In the genomic region with DNA sequence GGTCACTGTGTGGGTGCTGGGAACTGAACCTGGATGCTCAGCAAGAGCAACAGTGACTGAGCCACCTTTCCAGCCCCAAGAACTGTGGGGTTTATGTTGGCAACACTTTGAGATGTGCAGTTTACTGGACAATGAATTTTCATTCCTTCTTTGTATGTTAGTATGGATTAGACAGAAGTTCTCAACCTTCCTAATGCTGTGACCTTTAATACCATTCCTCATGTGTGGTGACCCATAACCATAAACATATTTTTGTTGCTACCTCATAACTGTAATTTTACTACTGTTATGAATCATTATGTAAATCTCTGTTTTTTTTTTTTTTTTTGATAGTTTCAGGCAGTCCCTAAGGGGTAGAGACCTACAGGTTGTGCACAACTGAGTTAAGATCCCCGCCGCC, we compare ENCODE assay signal across 11 mouse cellular contexts. TPM values are rescaled to one million over a fixed set of nuclear protein-coding genes. Genes with fewer than 3 reads are reported as not detected.
DNase-seq lines count a peak whose midpoint lies in the region; ATAC-seq lines count a peak whose summit lies in the region.
"Had no signal": no experiment of that assay in that cellular context is flagged by ENCODE, and none has a peak within 500 bp of the region (broad histone marks: within the 10 kb centered on the region; RNA-seq: fewer than 3 reads in every experiment).

No protein-coding gene starts in this region.

- no peak for ATAC-seq in heart, embryonic 11.5 days (replicated peaks; ENCODE audit: insufficient number of reproducible peaks, low FRiP score, low TSS enrichment)
- ATAC-seq in lung, embryonic 15.5 days (ENCODE audit: borderline replicate concordance, extremely low read depth, low FRiP score, low TSS enrichment), result no peak
- ATAC-seq in limb, embryonic 11.5 days (ENCODE audit: insufficient number of reproducible peaks, low FRiP score, low TSS enrichment, low read depth), result no peak
- ATAC-seq in stomach, embryonic 15.5 days (ENCODE audit: insufficient read depth, low FRiP score, low read depth), result no peak
- ATAC-seq in monocyte, adult 5-6 weeks (replicated peaks; ENCODE audit: insufficient number of reproducible peaks, low FRiP score, low TSS enrichment, poor library complexity, severe bottlenecking), result no peak

- H3K9me3 ChIP-seq in heart, embryonic 11.5 days (replicated peaks; ENCODE audit: control insufficient read depth, low read length), result no peaks in the 10 kb centered on the region
- H3K9me3 ChIP-seq in lung, embryonic 15.5 days, result no peaks in the 10 kb centered on the region
- no peaks in the 10 kb centered on the region for H3K9me3 ChIP-seq in limb, embryonic 11.5 days (ENCODE audit: control insufficient read depth, low read length)
- no peaks in the 10 kb centered on the region for H3K9me3 ChIP-seq in stomach, embryonic 15.5 days

- peak overlapping the region; percentile 32 for H3K4me3 ChIP-seq in heart, embryonic 11.5 days (ENCODE audit: low read depth, low read length)
- no peak overlapping the region for H3K4me3 ChIP-seq in lung, embryonic 15.5 days
- 0 out of 2 replicates have a peak overlapping the region, but pooled peaks have one; percentile 5 for H3K4me3 ChIP-seq in limb, embryonic 11.5 days (ENCODE audit: low read depth, low read length)
- no peak overlapping the region for H3K4me3 ChIP-seq in stomach, embryonic 15.5 days (replicated peaks)

- DNase-seq in heart, postnatal 36 days, result no peak
- no peak for DNase-seq in lung, postnatal 14 days
- DNase-seq in limb, embryonic 11.5 days (ENCODE audit: low spot score), result no peak
- DNase-seq in frontal cortex, postnatal 10 days (ENCODE audit: low spot score in 2 of 2), result no peak
- DNase-seq: adrenal gland, adult 8-10 months; cerebellum, postnatal 36 days; kidney, adult 9 months had no signal

- H3K4me2 ChIP-seq in heart, embryonic 11.5 days, result peak overlapping the region; percentile 58
- H3K4me2 ChIP-seq in lung, embryonic 15.5 days, result peak overlapping the region; percentile 48
- 0 out of 2 replicates have a peak overlapping the region, but pooled peaks have one; percentile 24 for H3K4me2 ChIP-seq in limb, embryonic 11.5 days (ENCODE audit: low read depth, severe bottlenecking)
- H3K4me2 ChIP-seq in stomach, embryonic 15.5 days, result peak overlapping the region; percentile 44

- H3K27me3 ChIP-seq in heart, embryonic 11.5 days (ENCODE audit: control insufficient read depth, insufficient read depth, low read length), result no peaks in the 10 kb centered on the region
- peaks cover 3% of the 10 kb centered on the region; the same call in 1 of the 2 replicates for H3K27me3 ChIP-seq in lung, embryonic 15.5 days
- H3K27me3 ChIP-seq in limb, embryonic 11.5 days (ENCODE audit: control insufficient read depth, insufficient read depth, low read length), result 0 out of 2 replicates have a peak, but pooled peaks cover 3% of the 10 kb centered on the region
- H3K27me3 ChIP-seq in stomach, embryonic 15.5 days (replicated peaks), result no peaks in the 10 kb centered on the region

- WGBS in heart, embryonic 11.5 days (ENCODE audit: insufficient replicate concordance), result 48% methylated on average over 2 of the region's 2 CpGs
- 71% methylated on average over 2 of the region's 2 CpGs for WGBS in lung, embryonic 15.5 days
- 55% methylated on average over 2 of the region's 2 CpGs for WGBS in limb, embryonic 11.5 days
- whole genome bisulfite sequencing in stomach, embryonic 15.5 days, result 54% methylated on average over 2 of the region's 2 CpGs

- no peak overlapping the region for H3K27ac ChIP-seq in heart, embryonic 11.5 days (ENCODE audit: low read depth, low read length)
- no peak overlapping the region for H3K27ac ChIP-seq in lung, embryonic 15.5 days
- H3K27ac ChIP-seq in limb, embryonic 11.5 days (replicated peaks; ENCODE audit: low read depth, low read length), result no peak overlapping the region
- no peak overlapping the region for H3K27ac ChIP-seq in stomach, embryonic 15.5 days

- peak overlapping the region; percentile 39; the same call in 1 of the 2 replicates for H3K9ac ChIP-seq in heart, embryonic 11.5 days (ENCODE audit: low read depth, low read length)
- H3K9ac ChIP-seq in lung, embryonic 15.5 days, result no peak overlapping the region
- no peak overlapping the region for H3K9ac ChIP-seq in limb, embryonic 11.5 days (ENCODE audit: low read length)
- H3K9ac ChIP-seq in stomach, embryonic 15.5 days, result no peak overlapping the region

- H3K36me3 ChIP-seq in heart, embryonic 11.5 days (ENCODE audit: control insufficient read depth, insufficient read depth, low read length), result no peaks in the 10 kb centered on the region
- no peaks in the 10 kb centered on the region for H3K36me3 ChIP-seq in lung, embryonic 15.5 days
- H3K36me3 ChIP-seq in limb, embryonic 11.5 days (ENCODE audit: control insufficient read depth, insufficient read depth, low read length), result no peaks in the 10 kb centered on the region
- H3K36me3 ChIP-seq in stomach, embryonic 15.5 days, result no peaks in the 10 kb centered on the region

- H3K4me1 ChIP-seq in heart, embryonic 11.5 days (ENCODE audit: control insufficient read depth, insufficient read depth, low read length), result no peaks in the 10 kb centered on the region; the same call in 1 of the 2 replicates
- H3K4me1 ChIP-seq in lung, embryonic 15.5 days, result no peaks in the 10 kb centered on the region
- no peaks in the 10 kb centered on the region for H3K4me1 ChIP-seq in limb, embryonic 11.5 days (ENCODE audit: control insufficient read depth, insufficient read depth, low read length)
- H3K4me1 ChIP-seq in stomach, embryonic 15.5 days, result no peaks in the 10 kb centered on the region

- intact Hi-C loops in heart, postnatal 36 days (cut with DNase I), result no loop called here

RNA-seq across cellular contexts. Expression of gene Med15, which starts 1.0 kb away (rescaled TPM):
- 31.6 and 32.9 TPM in 2 replicates for polyA plus RNA-seq in heart, embryonic 11.5 days (2014; fragmentation: Nextera tagmentation; extraction: Ambion mirVana)
- 10 to 100 TPM; 26.2 to 26.6 TPM for total RNA-seq in heart, postnatal 36 days (2021)
- polyA plus RNA-seq in lung, embryonic 15.5 days (2015; fragmentation: Nextera tagmentation; extraction: Ambion mirVana), result 37.2 and 41.7 TPM in 2 replicates
- 42.2 and 45.5 TPM in 2 replicates for polyA plus RNA-seq in limb, embryonic 11.5 days (2014; fragmentation: Nextera tagmentation; extraction: Ambion mirVana)
- polyA plus RNA-seq in stomach, embryonic 15.5 days (2015; fragmentation: Nextera tagmentation; extraction: Ambion mirVana), result 38.3 and 42.6 TPM in 2 replicates
- total RNA-seq in monocyte, adult 5-6 weeks (2017), result 55.5 to 92.1 TPM (median 65.8 TPM) in 3 replicates

RNA-seq across cellular contexts. Expression of gene Klhl22, which starts 25.8 kb away (rescaled TPM):
- 43.2 and 44.1 TPM in 2 replicates for polyA plus RNA-seq in heart, embryonic 11.5 days (2014; fragmentation: Nextera tagmentation; extraction: Ambion mirVana)
- 10 to 100 TPM; 17.2 to 20.2 TPM for total RNA-seq in heart, postnatal 36 days (2021)
- 61.2 and 66.0 TPM in 2 replicates for polyA plus RNA-seq in lung, embryonic 15.5 days (2015; fragmentation: Nextera tagmentation; extraction: Ambion mirVana)
- polyA plus RNA-seq in limb, embryonic 11.5 days (2014; fragmentation: Nextera tagmentation; extraction: Ambion mirVana), result 68.2 and 68.7 TPM in 2 replicates
- polyA plus RNA-seq in stomach, embryonic 15.5 days (2015; fragmentation: Nextera tagmentation; extraction: Ambion mirVana), result 57.4 and 57.6 TPM in 2 replicates
- total RNA-seq in monocyte, adult 5-6 weeks (2017), result 5.0 to 8.2 TPM (median 6.7 TPM) in 3 replicates

Comparison
In these comparisons a context has a peak if more than half of its experiments do, and no peak if none do; other contexts are left out.
1. H3K4me3 ChIP-seq: peak in heart, embryonic 11.5 days (single experiment) and limb, embryonic 11.5 days (single experiment); none in lung, embryonic 15.5 days (single experiment) and stomach, embryonic 15.5 days (single experiment).
2. Peak in every context shown above with its lines, with median percentiles within 50 percentile points of each other: H3K4me2 ChIP-seq.